Mouse (Mus musculus): ENCODE measurements at regions not wholly inside any gene's neighbourhood (a gene's known extent, or its start where the extent isn't known, plus 50 kb on each side); places are given as distances from the start of the nearest gene placed in this dataset.

GRCm38 (mm10) chr1:78050231-78050630 is 146.7 kb downstream of the Pax3 start:
- no peak overlapping the region for H3K9ac ChIP-seq
- H3K4me3 ChIP-seq (replicated peaks): no peak overlapping the region
- no peaks in the 10 kb centered on the region for H3K27me3 ChIP-seq
- no peaks in the 10 kb centered on the region for H3K36me3 ChIP-seq
- no peaks in the 10 kb centered on the region for H3K9me3 ChIP-seq (replicated peaks)
- H3K4me1 ChIP-seq: peaks cover 8% of the 10 kb centered on the region
- no peak overlapping the region for H3K4me2 ChIP-seq (replicated peaks)
- H3K27ac ChIP-seq (replicated peaks): no peak overlapping the region
- ATAC-seq (ENCODE audit: insufficient number of reproducible peaks, low FRiP score, low TSS enrichment, low read depth): no peak
- WGBS: 29% methylated on average over 3 of the region's 3 CpGs

- H3K9ac ChIP-seq: no peak overlapping the region
- WGBS: 86% methylated on average over 2 of the region's 2 CpGs
- no peak for ATAC-seq (ENCODE audit: insufficient number of reproducible peaks, low FRiP score, low TSS enrichment, low read depth)
- H3K4me2 ChIP-seq (replicated peaks): no peak overlapping the region
- no peak overlapping the region for H3K4me3 ChIP-seq (replicated peaks)
- no peaks in the 10 kb centered on the region for H3K27me3 ChIP-seq
- H3K36me3 ChIP-seq: no peaks in the 10 kb centered on the region
- no peaks in the 10 kb centered on the region for H3K4me1 ChIP-seq
- no peak overlapping the region for H3K27ac ChIP-seq (replicated peaks)
- H3K9me3 ChIP-seq (replicated peaks): no peaks in the 10 kb centered on the region
Observed at GRCm38 (mm10) chr1:78032336-78032735, 164.6 kb downstream of the Pax3 start.

GRCm38 (mm10) chr1:78021766-78022165 is 175.2 kb downstream of the Pax3 start:
- no peaks in the 10 kb centered on the region for H3K9me3 ChIP-seq (replicated peaks)
- peaks cover 10% of the 10 kb centered on the region for H3K4me1 ChIP-seq
- no peak for ATAC-seq (ENCODE audit: insufficient number of reproducible peaks, low FRiP score, low TSS enrichment, low read depth)
- H3K36me3 ChIP-seq: no peaks in the 10 kb centered on the region
- WGBS: 59% methylated on average over 6 of the region's 6 CpGs
- no peak overlapping the region for H3K9ac ChIP-seq
- H3K4me3 ChIP-seq (replicated peaks): no peak overlapping the region
- no peak overlapping the region for H3K4me2 ChIP-seq (replicated peaks)
- peaks cover 2% of the 10 kb centered on the region; the same call in 1 of the 2 replicates for H3K27me3 ChIP-seq
- H3K27ac ChIP-seq (replicated peaks): no peak overlapping the region

GRCm38 (mm10) chr1:78021014-78021413 is 175.9 kb downstream of the Pax3 start:
- Histone ChIP-seq H3K27me3 (no peaks in the 10 kb centered on the region), H3K9me3 (replicated peaks) (no peaks in the 10 kb centered on the region), H3K27ac (replicated peaks) (no peak overlapping the region), H3K4me3 (replicated peaks) (no peak overlapping the region), H3K36me3 (no peaks in the 10 kb centered on the region), H3K4me1 (peaks cover 15% of the 10 kb centered on the region), H3K4me2 (replicated peaks) (no peak overlapping the region), H3K9ac (no peak overlapping the region)
- WGBS: 55% methylated on average over 6 of the region's 6 CpGs
- no peak for ATAC-seq (ENCODE audit: insufficient number of reproducible peaks, low FRiP score, low TSS enrichment, low read depth)

- no peak overlapping the region for H3K9ac ChIP-seq
- WGBS: 56% methylated on average over 6 of the region's 6 CpGs
- peaks cover 18% of the 10 kb centered on the region for H3K4me1 ChIP-seq
- no peak overlapping the region for H3K4me2 ChIP-seq (replicated peaks)
- H3K9me3 ChIP-seq (replicated peaks): no peaks in the 10 kb centered on the region
- ATAC-seq (ENCODE audit: insufficient number of reproducible peaks, low FRiP score, low TSS enrichment, low read depth): 0 out of 2 replicates have a peak, but pooled peaks have one; percentile 15
- peak overlapping the region; percentile 81 for H3K27ac ChIP-seq (replicated peaks)
- no peak overlapping the region for H3K4me3 ChIP-seq (replicated peaks)
- H3K27me3 ChIP-seq: no peaks in the 10 kb centered on the region
- no peaks in the 10 kb centered on the region for H3K36me3 ChIP-seq
Observed at GRCm38 (mm10) chr1:78017949-78018617, 178.9 kb downstream of the Pax3 start.

GRCm38 (mm10) chr1:78016541-78017267 is 180.2 kb downstream of the Pax3 start:
- Histone ChIP-seq H3K4me2 (replicated peaks) (peak overlapping the region; percentile 36), H3K9ac (no peak overlapping the region), H3K4me3 (replicated peaks) (no peak overlapping the region), H3K36me3 (no peaks in the 10 kb centered on the region), H3K27me3 (no peaks in the 10 kb centered on the region), H3K4me1 (peaks cover 18% of the 10 kb centered on the region), H3K27ac (replicated peaks) (peak overlapping the region; percentile 81), H3K9me3 (replicated peaks) (no peaks in the 10 kb centered on the region)
- 21% methylated on average over 18 of the region's 18 CpGs for WGBS
- peak; percentile 47; the same call in 1 of the 2 replicates for ATAC-seq (ENCODE audit: insufficient number of reproducible peaks, low FRiP score, low TSS enrichment, low read depth)

GRCm38 (mm10) chr1:78015999-78016398 is 180.9 kb downstream of the Pax3 start:
- H3K4me3 ChIP-seq (replicated peaks): no peak overlapping the region
- no peak overlapping the region for H3K9ac ChIP-seq
- H3K4me2 ChIP-seq (replicated peaks): no peak overlapping the region
- peak overlapping the region; percentile 81; the same call in 1 of the 2 replicates for H3K27ac ChIP-seq (replicated peaks)
- 25% methylated on average over 3 of the region's 3 CpGs for WGBS
- ATAC-seq (ENCODE audit: insufficient number of reproducible peaks, low FRiP score, low TSS enrichment, low read depth): no peak
- H3K36me3 ChIP-seq: no peaks in the 10 kb centered on the region
- no peaks in the 10 kb centered on the region for H3K9me3 ChIP-seq (replicated peaks)
- no peaks in the 10 kb centered on the region for H3K27me3 ChIP-seq
- H3K4me1 ChIP-seq: peaks cover 20% of the 10 kb centered on the region

- Histone ChIP-seq H3K4me2 (replicated peaks) (no peak overlapping the region), H3K4me1 (peaks cover 27% of the 10 kb centered on the region), H3K4me3 (replicated peaks) (no peak overlapping the region), H3K27ac (replicated peaks) (no peak overlapping the region), H3K36me3 (no peaks in the 10 kb centered on the region), H3K27me3 (no peaks in the 10 kb centered on the region), H3K9me3 (replicated peaks) (no peaks in the 10 kb centered on the region), H3K9ac (no peak overlapping the region)
- no peak for ATAC-seq (ENCODE audit: insufficient number of reproducible peaks, low FRiP score, low TSS enrichment, low read depth)
- WGBS: 25% methylated on average over 3 of the region's 3 CpGs
Observed at GRCm38 (mm10) chr1:78013396-78013795, 183.5 kb downstream of the Pax3 start.

- H3K9me3 ChIP-seq (replicated peaks): no peaks in the 10 kb centered on the region
- no peak overlapping the region for H3K4me3 ChIP-seq (replicated peaks)
- ATAC-seq (ENCODE audit: insufficient number of reproducible peaks, low FRiP score, low TSS enrichment, low read depth): 0 out of 2 replicates have a peak, but pooled peaks have one; percentile 39
- H3K27me3 ChIP-seq: no peaks in the 10 kb centered on the region
- H3K4me2 ChIP-seq (replicated peaks): peak overlapping the region; percentile 31
- WGBS: 10% methylated on average over 16 of the region's 16 CpGs
- peak overlapping the region; percentile 66 for H3K27ac ChIP-seq (replicated peaks)
- no peaks in the 10 kb centered on the region for H3K36me3 ChIP-seq
- peaks cover 24% of the 10 kb centered on the region for H3K4me1 ChIP-seq
- H3K9ac ChIP-seq: no peak overlapping the region
Observed at GRCm38 (mm10) chr1:78008811-78009410, 188.0 kb downstream of the Pax3 start.

- Histone ChIP-seq H3K27ac (replicated peaks) (peak overlapping the region; percentile 80), H3K4me3 (replicated peaks) (no peak overlapping the region), H3K27me3 (no peaks in the 10 kb centered on the region), H3K9me3 (replicated peaks) (no peaks in the 10 kb centered on the region), H3K36me3 (no peaks in the 10 kb centered on the region), H3K9ac (no peak overlapping the region), H3K4me2 (replicated peaks) (no peak overlapping the region), H3K4me1 (peaks cover 26% of the 10 kb centered on the region)
- no peak for ATAC-seq (ENCODE audit: insufficient number of reproducible peaks, low FRiP score, low TSS enrichment, low read depth)
- 66% methylated on average over 3 of the region's 3 CpGs for WGBS
Observed at GRCm38 (mm10) chr1:78004376-78004775, 192.6 kb downstream of the Pax3 start.

GRCm38 (mm10) chr1:77998727-77999126 is 198.2 kb downstream of the Pax3 start:
- Histone ChIP-seq H3K27me3 (no peaks in the 10 kb centered on the region), H3K4me1 (peaks cover 5% of the 10 kb centered on the region), H3K9ac (no peak overlapping the region), H3K4me2 (replicated peaks) (no peak overlapping the region), H3K36me3 (no peaks in the 10 kb centered on the region), H3K4me3 (replicated peaks) (no peak overlapping the region), H3K27ac (replicated peaks) (no peak overlapping the region), H3K9me3 (replicated peaks) (no peaks in the 10 kb centered on the region)
- no peak for ATAC-seq (ENCODE audit: insufficient number of reproducible peaks, low FRiP score, low TSS enrichment, low read depth)
- WGBS: 92% methylated on average over 3 of the region's 3 CpGs
